Comparison of ENCODE assay signal across 9 mouse cellular contexts in genomic region chr2:32587731-32588321, GRCm38 (mm10). TPM values are rescaled to one million over a fixed set of nuclear protein-coding genes. Genes with fewer than 3 reads are reported as not detected.
A peak's percentile ranks its signal among the peaks of the same experiment; 100 is the strongest.
DNase-seq lines count a peak whose midpoint lies in the region; ATAC-seq lines count a peak whose summit lies in the region.
"Had no signal": no experiment of that assay in that cellular context is flagged by ENCODE, and none has a peak within 500 bp of the region (broad histone marks: within the 10 kb centered on the region; RNA-seq: fewer than 3 reads in every experiment).

No protein-coding gene starts in this region.

- no peaks in the 10 kb centered on the region for H3K9me3 ChIP-seq in intestine, embryonic 16.5 days (ENCODE audit: control insufficient read depth, low read length)

- H3K27ac ChIP-seq in intestine, embryonic 16.5 days (ENCODE audit: low read length) = 0 out of 2 replicates have a peak overlapping the region, but pooled peaks have one; percentile 22
- peak overlapping the region; percentile 56 for H3K27ac ChIP-seq in macrophage

- peak; percentile 51 for ATAC-seq in CD4-positive, CD25-positive, alpha-beta regulatory T cell, adult 4 months
- ATAC-seq in intestine, embryonic 16.5 days = no peak

- peak overlapping the region; percentile 63 for H3K4me3 ChIP-seq in intestine, embryonic 16.5 days (ENCODE audit: low read length)
- H3K4me3 ChIP-seq in macrophage (ENCODE audit: inconsistent target) = peak overlapping the region; percentile 75

- no peaks in the 10 kb centered on the region for H3K36me3 ChIP-seq in intestine, embryonic 16.5 days (ENCODE audit: control insufficient read depth, insufficient read depth, low read length)
- H3K36me3 ChIP-seq in macrophage (ENCODE audit: inconsistent target) = peaks cover 7% of the 10 kb centered on the region
- peaks cover 5% of the 10 kb centered on the region; the same call in 1 of the 2 replicates for H3K36me3 ChIP-seq in splenic B cell, adult 2 months (ENCODE audit: control insufficient read depth, insufficient read depth, low read length, poor library complexity, severe bottlenecking)

- peaks cover 25% of the 10 kb centered on the region for H3K79me2 ChIP-seq in macrophage (ENCODE audit: inconsistent target)

- no peaks in the 10 kb centered on the region for H3K27me3 ChIP-seq in intestine, embryonic 16.5 days (replicated peaks; ENCODE audit: control insufficient read depth, insufficient read depth, low read length)
- H3K27me3 ChIP-seq in splenic B cell, adult 2 months (ENCODE audit: control insufficient read depth, insufficient read depth, low read length, poor library complexity, severe bottlenecking) = no peaks in the 10 kb centered on the region

- H3K4me1 ChIP-seq in intestine, embryonic 16.5 days (ENCODE audit: control insufficient read depth, insufficient read depth, low read length) = peaks cover 20% of the 10 kb centered on the region

- peak overlapping the region; percentile 72 for H3K9ac ChIP-seq in intestine, embryonic 16.5 days (ENCODE audit: low read depth, low read length)

- 36% methylated on average over 9 of the region's 9 CpGs for WGBS in intestine, embryonic 16.5 days
- WGBS in macrophage (ENCODE audit: missing documents) = under 1% methylated on average over 9 of the region's 9 CpGs

- H3K4me2 ChIP-seq in intestine, embryonic 16.5 days (ENCODE audit: low read depth, low read length) = peak overlapping the region; percentile 76

- peak; percentile 26 for DNase-seq in adipocyte (ENCODE audit: low spot score)
- DNase-seq in heart, adult 18-20 months = peak; percentile 72 to 81
- DNase-seq in splenic B cell, adult 2 months (ENCODE audit: low read depth, low spot score) = peak; percentile 86
- DNase-seq in left cerebral cortex, adult 8-10 months (ENCODE audit: low spot score in 2 of 2) = no peak
- DNase-seq in adrenal gland, postnatal 14 days = no peak

RNA-seq across cellular contexts. Expression of gene St6galnac4, which starts 0.9 kb away (rescaled TPM):
- 10 to 100 TPM; 25.2 to 38.6 TPM for polyA plus RNA-seq in CD4-positive, CD25-positive, alpha-beta regulatory T cell, adult 4 months (2017; shearing (Covaris generic))
- total RNA-seq in heart, adult 18-20 months (2021) = 10 to 100 TPM; 14.7 to 16.1 TPM
- polyA plus RNA-seq in intestine, embryonic 16.5 days (2015; fragmentation: Nextera tagmentation; extraction: Ambion mirVana) = 14.7 and 16.5 TPM in 2 replicates
- total RNA-seq in macrophage (2018; cell fraction: chromatin; rRNA removed) = 100 to 1,000 TPM in 2 of 26 experiments, 10 to 100 TPM in 24; 17.3 to 114 (median 35.7) TPM
- total RNA-seq in macrophage (2018; cell fraction: cytosol; rRNA removed) = 10 to 100 TPM; 19.7 to 54.7 (median 39.3) TPM
- 100 to 1,000 TPM in 2 of 26 experiments, 10 to 100 TPM in 24; 25.3 to 122 (median 46.9) TPM for total RNA-seq in macrophage (2018; cell fraction: nucleus; rRNA removed)
- 30.1 to 43.5 TPM (median 34.6 TPM) in 3 replicates for polyA plus RNA-seq in macrophage (2018)
- 10 to 100 TPM; 33.9 to 36.5 (median 34.8) TPM for total RNA-seq in left cerebral cortex, adult 8-10 months (2022)
- total RNA-seq in adrenal gland, postnatal 14 days (2021) = 12.0 and 13.5 TPM in 2 replicates

RNA-seq across cellular contexts. Expression of gene St6galnac6, which starts 11.7 kb away (rescaled TPM):
- polyA plus RNA-seq in CD4-positive, CD25-positive, alpha-beta regulatory T cell, adult 4 months (2017; shearing (Covaris generic)) = 1 to 10 TPM; 3.1 to 4.7 TPM
- 100 to 1,000 TPM; 108 to 117 TPM for total RNA-seq in heart, adult 18-20 months (2021)
- 12.3 and 15.2 TPM in 2 replicates for polyA plus RNA-seq in intestine, embryonic 16.5 days (2015; fragmentation: Nextera tagmentation; extraction: Ambion mirVana)
- 10 to 100 TPM; 19.3 to 65.4 (median 36.2) TPM for total RNA-seq in macrophage (2018; cell fraction: chromatin; rRNA removed)
- total RNA-seq in macrophage (2018; cell fraction: cytosol; rRNA removed) = 10 to 100 TPM; 15.8 to 50.9 (median 27.0) TPM
- total RNA-seq in macrophage (2018; cell fraction: nucleus; rRNA removed) = 10 to 100 TPM; 19.1 to 76.3 (median 41.4) TPM
- polyA plus RNA-seq in macrophage (2018) = 24.8 to 53.9 TPM (median 25.2 TPM) in 3 replicates
- total RNA-seq in left cerebral cortex, adult 8-10 months (2022) = 100 to 1,000 TPM; 110 to 142 (median 119) TPM
- 54.1 and 56.5 TPM in 2 replicates for total RNA-seq in adrenal gland, postnatal 14 days (2021)

RNA-seq across cellular contexts. Expression of gene 9430097D07Rik, which starts 12.3 kb away (rescaled TPM):
- not detected for polyA plus RNA-seq in CD4-positive, CD25-positive, alpha-beta regulatory T cell, adult 4 months (2017; shearing (Covaris generic))
- total RNA-seq in heart, adult 18-20 months (2021) = not detected
- not detected in 2 replicates for polyA plus RNA-seq in intestine, embryonic 16.5 days (2015; fragmentation: Nextera tagmentation; extraction: Ambion mirVana)
- total RNA-seq in macrophage (2018; cell fraction: chromatin; rRNA removed) = under 1 TPM in 2 of 26 experiments, not detected in 24; 0.56 to 0.57 TPM
- total RNA-seq in macrophage (2018; cell fraction: cytosol; rRNA removed) = under 1 TPM in 1 of 26 experiments, not detected in 25; 0.09 TPM
- total RNA-seq in macrophage (2018; cell fraction: nucleus; rRNA removed) = not detected
- not detected in 3 replicates for polyA plus RNA-seq in macrophage (2018)
- 1 to 10 TPM in 2 of 4 experiments, under 1 TPM in 2; 0.84 to 2.4 (median 1.1) TPM for total RNA-seq in left cerebral cortex, adult 8-10 months (2022)
- not detected in 2 replicates for total RNA-seq in adrenal gland, postnatal 14 days (2021)
- total RNA-seq: gastrocnemius, adult 8-10 months had no signal

RNA-seq across cellular contexts. Expression of gene Pip5kl1, which starts 13.2 kb away (rescaled TPM):
- not detected for polyA plus RNA-seq in CD4-positive, CD25-positive, alpha-beta regulatory T cell, adult 4 months (2017; shearing (Covaris generic))
- total RNA-seq in heart, adult 18-20 months (2021) = not detected
- 0.33 and 0.34 TPM in 2 replicates for polyA plus RNA-seq in intestine, embryonic 16.5 days (2015; fragmentation: Nextera tagmentation; extraction: Ambion mirVana)
- 1 to 10 TPM in 14 of 26 experiments, under 1 TPM in 1, not detected in 11; 0.74 to 5.6 (median 1.8) TPM for total RNA-seq in macrophage (2018; cell fraction: chromatin; rRNA removed)
- not detected for total RNA-seq in macrophage (2018; cell fraction: cytosol; rRNA removed)
- total RNA-seq in macrophage (2018; cell fraction: nucleus; rRNA removed) = 1 to 10 TPM in 8 of 26 experiments, not detected in 18; 1.5 to 3.1 (median 1.9) TPM
- polyA plus RNA-seq in macrophage (2018) = not detected in 3 replicates
- 10 to 100 TPM in 2 of 4 experiments, 1 to 10 TPM in 2; 9.3 to 11.0 (median 10.0) TPM for total RNA-seq in left cerebral cortex, adult 8-10 months (2022)
- 0.23 TPM in 1 of 2 replicates, not detected in the other for total RNA-seq in adrenal gland, postnatal 14 days (2021)
- total RNA-seq: gastrocnemius, adult 8-10 months had no signal

RNA-seq across cellular contexts. Expression of gene Dpm2, which starts 17.2 kb away (rescaled TPM):
- 100 to 1,000 TPM; 131 to 166 TPM for polyA plus RNA-seq in CD4-positive, CD25-positive, alpha-beta regulatory T cell, adult 4 months (2017; shearing (Covaris generic))
- total RNA-seq in heart, adult 18-20 months (2021) = 10 to 100 TPM; 14.0 to 20.2 TPM
- polyA plus RNA-seq in intestine, embryonic 16.5 days (2015; fragmentation: Nextera tagmentation; extraction: Ambion mirVana) = 123 and 128 TPM in 2 replicates
- total RNA-seq in macrophage (2018; cell fraction: chromatin; rRNA removed) = 10 to 100 TPM; 32.2 to 61.0 (median 47.4) TPM
- total RNA-seq in macrophage (2018; cell fraction: cytosol; rRNA removed) = 10 to 100 TPM; 66.4 to 91.8 (median 78.1) TPM
- total RNA-seq in macrophage (2018; cell fraction: nucleus; rRNA removed) = 10 to 100 TPM; 53.1 to 95.2 (median 76.3) TPM
- polyA plus RNA-seq in macrophage (2018) = 48.3 to 76.8 TPM (median 72.3 TPM) in 3 replicates
- 10 to 100 TPM; 71.2 to 78.7 (median 72.8) TPM for total RNA-seq in left cerebral cortex, adult 8-10 months (2022)
- 47.8 and 61.8 TPM in 2 replicates for total RNA-seq in adrenal gland, postnatal 14 days (2021)

Comparison
In these comparisons a context has a peak if more than half of its experiments do, and no peak if none do; other contexts are left out.
1. DNase-seq: peak in adipocyte (single experiment), heart, adult 18-20 months (2 of 2) and splenic B cell, adult 2 months (single experiment); none in left cerebral cortex, adult 8-10 months (0 of 2) and adrenal gland, postnatal 14 days (single experiment).